Mouse (Mus musculus): ENCODE data around the gene 4833420G17Rik.
"Not testable (repeated sequence)": the region's sequence is repeated elsewhere in the genome, so short reads cannot be mapped to it uniquely, and the experiment has no call there.

4833420G17Rik gene

DNA sequence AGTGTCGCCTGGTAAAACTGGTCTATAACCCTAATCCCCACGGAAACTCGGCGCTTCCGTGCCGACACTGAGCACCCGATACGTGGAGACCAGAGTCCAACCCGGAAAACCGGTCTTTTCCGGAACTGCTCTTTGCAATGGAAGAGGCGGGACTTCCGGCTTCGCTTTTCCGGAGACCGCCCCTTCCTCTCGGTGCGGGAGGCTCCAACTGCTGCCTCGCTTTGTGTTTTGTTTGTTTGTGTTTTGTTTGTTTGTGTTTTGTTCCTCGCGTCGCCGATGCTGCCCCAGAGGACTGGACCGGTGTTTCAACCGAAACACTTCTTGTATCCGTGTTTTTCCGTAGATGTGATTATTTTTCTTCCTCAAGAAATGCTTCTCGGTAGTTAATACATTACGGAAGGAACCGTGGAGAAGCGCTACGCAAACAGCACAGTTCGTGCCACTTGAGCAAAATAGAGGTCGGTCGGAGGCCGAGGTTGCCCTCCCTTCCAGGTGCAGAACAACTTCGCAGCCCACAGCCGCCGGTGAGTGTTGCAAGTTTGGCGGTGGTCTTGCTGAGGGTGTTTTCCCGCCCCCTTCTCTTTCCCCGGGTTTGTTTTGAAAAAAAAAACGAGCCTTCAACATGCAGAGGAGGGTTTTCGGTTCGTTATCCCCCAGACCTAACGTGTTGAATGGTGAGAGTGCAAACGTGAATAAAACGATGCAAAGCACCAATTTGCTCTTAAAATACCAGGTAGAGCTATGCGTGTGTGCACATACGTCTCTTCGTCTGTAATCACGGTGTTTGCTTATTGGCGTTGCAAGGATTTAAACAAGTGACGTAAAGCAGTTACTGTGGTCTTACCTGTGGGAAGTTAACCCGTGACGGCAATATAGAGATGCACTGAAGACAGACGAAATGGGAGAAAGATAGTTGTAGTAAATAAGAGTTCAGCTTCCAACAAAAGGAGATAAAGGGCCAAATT, at the start of gene 4833420G17Rik:
Gene 4833420G17Rik, plus strand, starts transcription at position 173 of the 965 bp plus-strand sequence.
- peak; percentile 86 for DNase-seq (ENCODE audit: low read depth, low spot score)

DNA sequence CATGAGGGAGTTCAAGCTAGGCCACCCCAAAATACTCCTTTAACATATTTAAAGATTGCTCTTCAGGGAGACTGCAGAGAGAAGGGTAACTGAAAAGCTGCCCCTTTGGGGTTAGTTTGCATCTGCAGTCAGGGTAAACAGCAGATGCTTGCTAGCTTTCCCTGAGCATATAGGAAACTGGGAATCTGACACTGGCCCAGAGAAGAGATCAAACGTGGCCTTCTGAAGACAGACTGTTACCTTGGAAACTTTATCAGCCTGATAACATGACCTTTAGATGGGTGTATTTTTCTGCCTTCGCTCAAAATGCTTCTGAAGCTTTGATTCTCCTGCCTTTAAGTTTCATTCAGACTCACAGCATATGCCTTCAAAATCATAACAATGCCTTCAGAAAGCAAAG, 49.5 kb upstream of the 4833420G17Rik start:
- DNase-seq (ENCODE audit: low read depth, low spot score), result no peak

- no peak for DNase-seq (ENCODE audit: low read depth, low spot score)
Measured at GRCm38 (mm10) chr13:119418479-119418878, 44.1 kb upstream of the 4833420G17Rik start.

DNA sequence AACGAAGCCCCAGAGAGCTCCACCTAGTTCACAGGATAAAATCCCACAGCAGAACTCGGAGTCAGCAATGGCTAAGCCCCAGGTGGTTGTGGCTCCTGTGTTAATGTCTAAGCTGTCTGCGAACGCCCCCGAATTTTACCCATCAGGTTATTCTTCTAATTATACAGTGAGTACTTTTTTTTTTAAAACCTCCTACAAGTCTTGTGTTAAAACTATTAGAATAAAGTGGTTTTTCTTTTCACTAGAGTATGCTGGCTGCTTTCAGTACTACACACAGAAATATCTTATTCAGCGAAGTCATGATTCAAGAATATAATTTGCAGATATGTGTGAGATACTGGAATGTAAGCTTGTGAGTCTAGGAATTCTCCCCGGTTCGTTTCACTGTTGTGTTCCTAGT, 32.4 kb upstream of the 4833420G17Rik start:
- DNase-seq (ENCODE audit: low read depth, low spot score), result no peak

GRCm38 (mm10) chr13:119432041-119432440, 30.5 kb upstream of the 4833420G17Rik start:
- no peak for DNase-seq (ENCODE audit: low read depth, low spot score)

DNA sequence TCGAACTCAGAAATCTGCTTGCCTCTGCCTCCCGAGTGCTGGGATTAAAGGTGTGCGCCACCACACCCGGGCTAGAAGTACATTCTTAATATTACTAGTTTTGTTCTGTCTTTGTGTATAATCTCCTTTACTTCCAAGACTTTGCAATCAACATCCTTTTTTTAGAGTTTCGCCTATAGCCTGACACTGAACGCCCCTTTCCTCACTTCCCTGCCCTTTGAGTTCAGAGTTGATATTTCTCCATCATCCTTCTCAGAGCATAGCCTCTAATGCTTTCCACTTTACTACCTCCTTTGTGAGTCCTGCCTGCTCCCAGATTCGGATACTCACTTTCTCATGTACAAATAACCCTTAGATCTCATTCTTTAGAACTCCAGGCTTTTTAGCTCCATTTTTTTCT, 28.2 kb upstream of the 4833420G17Rik start:
- no peak for DNase-seq (ENCODE audit: low read depth, low spot score)

- no peak for DNase-seq (ENCODE audit: low read depth, low spot score)
Measured at GRCm38 (mm10) chr13:119442244-119442643, 20.3 kb upstream of the 4833420G17Rik start.

DNA sequence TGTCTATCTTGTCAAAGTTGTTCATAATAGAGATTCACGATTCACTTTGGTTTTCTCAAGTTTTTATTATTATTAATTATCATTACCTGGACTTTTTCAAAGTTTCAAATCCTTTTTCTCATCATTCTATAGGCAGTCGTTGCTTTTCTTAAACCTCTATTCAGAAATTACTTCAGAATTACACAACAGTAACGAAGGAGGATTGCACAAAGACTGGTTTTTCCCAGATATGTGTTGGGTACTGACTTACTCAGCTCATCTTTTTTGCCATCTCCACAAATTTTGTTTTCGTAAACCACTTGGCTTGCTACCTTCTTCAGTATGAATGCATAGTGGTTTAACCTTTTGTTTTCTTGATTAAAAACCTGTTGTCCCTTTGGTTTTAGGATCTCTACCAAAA, 9.0 kb upstream of the 4833420G17Rik start:
- no peak for DNase-seq (ENCODE audit: low read depth, low spot score)

DNA sequence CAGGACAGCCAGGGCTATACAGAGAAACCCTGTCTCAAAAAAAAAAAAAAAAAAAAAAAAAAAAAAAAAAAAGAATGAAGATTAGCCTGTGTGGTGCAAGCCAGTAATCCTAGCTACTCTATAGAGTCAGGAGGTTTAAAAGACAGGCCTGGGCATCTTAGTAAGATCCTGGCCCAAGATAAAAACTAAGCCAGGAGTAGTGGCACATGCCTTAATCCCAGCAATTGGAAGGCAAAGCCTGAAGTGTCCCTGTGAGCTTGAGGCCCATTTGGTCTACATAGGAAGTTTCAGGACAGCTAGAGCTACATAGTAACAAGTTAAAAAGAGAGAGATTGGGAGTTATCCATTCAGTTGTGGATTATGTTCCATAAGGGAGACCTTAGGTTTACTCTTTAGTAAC, 7.5 kb upstream of the 4833420G17Rik start:
- DNase-seq (ENCODE audit: low read depth, low spot score), result no peak

DNA sequence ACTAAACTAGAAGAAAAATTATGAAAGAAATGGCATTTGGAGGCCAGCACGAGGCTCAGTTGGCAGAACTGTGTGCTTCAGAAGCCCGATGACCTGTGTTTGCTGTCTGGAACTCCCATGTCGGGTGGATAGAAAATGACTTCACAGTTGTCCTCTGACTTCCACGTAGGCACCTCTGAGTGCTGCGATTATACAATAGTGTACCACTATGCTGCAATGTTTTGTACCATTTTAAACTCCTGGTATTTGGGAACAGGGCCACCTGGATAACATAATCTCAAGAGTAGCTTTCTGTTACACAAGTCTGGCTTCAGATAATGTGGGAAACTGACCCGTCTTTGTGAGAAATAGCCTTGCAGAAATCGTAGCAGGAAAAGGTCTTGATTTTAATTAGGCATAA, 6.2 kb upstream of the 4833420G17Rik start:
- no peak for DNase-seq (ENCODE audit: low read depth, low spot score)

DNA sequence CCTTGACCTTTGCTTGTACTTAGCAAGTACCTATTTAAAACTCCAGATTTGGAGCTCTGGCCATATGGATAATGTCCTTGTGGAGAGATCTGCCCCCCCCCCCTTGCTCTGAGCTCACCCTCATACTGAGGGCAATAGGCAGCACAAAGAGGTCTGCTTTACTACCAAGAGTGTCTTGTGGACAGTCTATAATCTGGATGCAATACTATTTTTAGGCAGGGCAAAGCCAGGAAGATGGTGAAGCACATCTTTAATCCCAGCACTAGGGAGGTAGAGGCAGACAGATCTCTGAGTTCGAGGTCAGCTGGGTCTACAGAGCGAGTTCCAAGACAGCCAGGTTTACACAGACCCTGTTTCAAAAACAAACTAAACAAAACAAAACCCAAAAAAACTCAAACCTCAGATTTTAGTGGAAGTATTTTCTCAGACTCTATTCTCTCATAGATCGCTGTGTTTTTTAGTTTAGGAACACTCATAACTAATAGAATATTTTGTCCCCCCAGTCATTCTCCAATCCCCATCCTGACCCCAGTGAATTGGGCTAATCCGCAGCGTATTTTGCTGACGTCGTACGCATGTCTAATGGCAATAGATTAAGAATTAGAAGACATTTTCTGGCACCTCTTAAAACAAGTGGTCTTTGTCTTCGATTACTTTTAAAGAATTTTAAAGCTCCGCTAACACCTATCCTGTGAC, 520 bp upstream of the 4833420G17Rik start:
- DNase-seq (ENCODE audit: low read depth, low spot score), result no peak

DNA sequence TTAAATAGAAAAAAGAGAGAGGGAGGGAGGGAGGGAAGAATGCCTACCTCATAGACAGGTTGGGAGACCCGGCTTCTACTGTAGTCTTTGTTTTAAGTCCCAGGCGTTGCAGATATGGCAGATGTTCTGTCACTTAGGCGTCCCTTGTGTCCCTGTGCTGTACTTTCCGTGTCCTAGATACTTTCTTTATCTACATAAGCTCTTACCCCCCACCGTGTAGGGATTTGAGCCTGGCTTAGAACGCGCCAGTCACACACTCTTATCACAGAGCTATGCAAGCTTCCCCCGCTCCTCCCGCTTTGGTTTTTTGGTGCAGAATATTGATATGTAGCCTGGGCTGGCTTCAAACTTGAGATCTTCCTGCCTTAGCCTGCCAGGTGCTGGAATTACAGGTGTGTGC, 14.1 kb downstream of the 4833420G17Rik start:
- DNase-seq (ENCODE audit: low read depth, low spot score), result no peak

GRCm38 (mm10) chr13:119477789-119478188, 15.2 kb downstream of the 4833420G17Rik start:
- DNase-seq (ENCODE audit: low read depth, low spot score), result no peak

DNA sequence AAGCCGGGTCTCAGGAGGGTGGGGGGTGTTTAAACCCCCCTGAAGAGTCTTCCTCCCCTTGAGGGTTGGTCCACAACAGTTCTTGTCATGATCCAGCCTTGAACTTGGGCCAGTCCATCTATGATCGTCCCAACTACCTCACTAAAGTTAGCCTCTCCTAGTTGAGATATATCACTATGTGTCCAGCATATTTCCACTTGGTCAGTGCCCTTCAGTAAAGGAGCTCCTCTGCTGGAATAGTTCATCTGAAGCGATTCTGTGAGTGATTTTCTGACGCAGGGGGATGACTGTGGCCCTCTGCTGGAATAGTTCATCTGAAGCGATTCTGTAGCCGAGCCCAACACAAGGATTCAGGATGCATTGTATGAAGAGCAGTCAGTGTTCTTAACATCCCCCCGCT, 24.8 kb downstream of the 4833420G17Rik start:
- DNase-seq (ENCODE audit: low read depth, low spot score), result no peak

- DNase-seq (ENCODE audit: low read depth, low spot score), result peak; percentile 90
Measured at GRCm38 (mm10) chr13:119487880-119488580, 25.5 kb downstream of the 4833420G17Rik start, which contains the start of the genes Tmem267 and 3110070M22Rik. TSS of gene Tmem267 (plus strand) at chr13:119488039. TSS of gene 3110070M22Rik (minus strand) at chr13:119488383.

GRCm38 (mm10) chr13:119492083-119492482, 29.5 kb downstream of the 4833420G17Rik start:
- not testable (repeated sequence) for DNase-seq (ENCODE audit: low read depth, low spot score)

- not testable (repeated sequence) for DNase-seq (ENCODE audit: low read depth, low spot score)
Measured at GRCm38 (mm10) chr13:119494938-119495337, 32.4 kb downstream of the 4833420G17Rik start.

Measured in retina, postnatal 7 days (tissue).